Mouse (Mus musculus): Measurements from ENCODE around the gene Gm39566. TPM values are rescaled to one million over a fixed set of nuclear protein-coding genes. Genes with fewer than 3 reads are reported as not detected.

The Gm39566 gene
- polyA plus RNA-seq, 1 experiment from 2014 or later = not detected

DNA sequence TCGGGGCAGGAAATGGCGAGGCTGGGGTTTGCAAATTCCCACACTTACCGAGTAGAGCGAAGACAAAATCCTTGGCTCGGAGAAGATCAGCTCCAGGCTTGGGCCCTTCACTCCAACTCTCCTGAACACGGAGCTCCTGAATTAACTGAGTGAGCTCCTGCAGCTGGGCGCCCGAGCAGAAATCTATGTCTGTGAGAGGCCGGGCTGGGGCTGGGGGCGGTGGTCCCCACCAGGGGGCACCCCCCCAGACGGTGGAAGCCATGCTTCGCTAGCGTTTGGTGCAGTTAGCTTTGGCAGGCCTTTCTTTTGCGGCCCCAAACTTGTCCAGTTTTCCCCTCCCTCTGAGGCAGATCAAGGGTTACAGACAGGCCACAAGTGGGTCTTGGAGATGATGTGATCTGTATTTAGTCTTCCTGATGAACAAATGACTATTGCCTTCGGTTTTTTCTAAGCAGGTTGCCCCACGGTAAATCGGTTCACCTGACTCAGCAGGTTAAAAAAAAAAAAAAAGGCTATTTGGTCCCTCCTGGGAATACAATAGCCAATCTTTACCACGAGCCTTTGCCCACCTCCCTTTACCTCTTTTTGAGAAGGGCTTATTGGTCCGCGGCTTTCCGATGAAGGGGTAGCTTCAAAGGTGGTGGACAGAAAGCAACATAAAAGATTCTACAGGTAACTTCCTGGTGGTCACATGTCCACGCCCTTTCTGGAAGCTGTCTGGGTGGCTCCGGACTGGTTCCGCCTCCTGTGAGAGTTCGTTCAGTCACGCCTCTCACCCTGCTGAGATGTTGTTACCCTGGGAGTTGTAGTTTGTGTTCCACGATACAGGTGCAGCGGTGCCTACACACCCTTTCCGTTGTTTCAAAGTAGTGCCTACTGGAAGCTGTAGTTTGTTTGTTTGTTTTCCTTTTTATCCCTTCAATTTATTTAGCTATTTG, 9.9 kb downstream of the Gm39566 start, which contains the start of gene Tmem102:
Tmem102 (minus strand) TSS at position 653 of the 938 bp plus-strand sequence.
- H3K4me3 ChIP-seq (ENCODE audit: low read depth, low read length) = peak within 1 kb of the TSS; percentile 55
- H3K4me2 ChIP-seq (replicated peaks; ENCODE audit: low read depth) = peak within 1 kb of the TSS; percentile 90
- H3K9me3 ChIP-seq (ENCODE audit: control insufficient read depth) = no peaks in the 10 kb centered on the region
- H3K9ac ChIP-seq (ENCODE audit: low read depth, low read length) = peak within 1 kb of the TSS; percentile 46
- peak; percentile 64 for ATAC-seq
- peak; percentile 24; the same call in 1 of the 2 replicates for TF ChIP-seq CTCF (IDR thresholded peaks at IDR 0.05; ENCODE audit: low read depth)
- peaks cover 13% of the 10 kb centered on the region; the same call in 1 of the 2 replicates for H3K4me1 ChIP-seq (replicated peaks; ENCODE audit: control insufficient read depth, insufficient read depth, low read length)
- no peaks in the 10 kb centered on the region for H3K36me3 ChIP-seq (ENCODE audit: control insufficient read depth, insufficient read depth)
- WGBS = 12% methylated on average over 29 of the region's 29 CpGs
- peaks cover 12% of the 10 kb centered on the region; the same call in 1 of the 2 replicates for H3K27me3 ChIP-seq (replicated peaks; ENCODE audit: control insufficient read depth, insufficient read depth, low read length)
- H3K27ac ChIP-seq (ENCODE audit: low read depth, low read length) = peak within 1 kb of the TSS; percentile 55

GRCm38 (mm10) chr11:69804652-69804940, 10.5 kb downstream of the Gm39566 start:
- no peak for TF ChIP-seq CTCF (IDR thresholded peaks at IDR 0.05; ENCODE audit: low read depth)
- peak overlapping the region; percentile 55 for H3K4me3 ChIP-seq (ENCODE audit: low read depth, low read length)
- WGBS = 9% methylated on average over 12 of the region's 12 CpGs
- H3K4me2 ChIP-seq (replicated peaks; ENCODE audit: low read depth) = peak overlapping the region; percentile 90
- peak overlapping the region; percentile 38 for H3K9ac ChIP-seq (ENCODE audit: low read depth, low read length)
- H3K27ac ChIP-seq (ENCODE audit: low read depth, low read length) = peak overlapping the region; percentile 55
- peaks cover 13% of the 10 kb centered on the region; the same call in 1 of the 2 replicates for H3K27me3 ChIP-seq (replicated peaks; ENCODE audit: control insufficient read depth, insufficient read depth, low read length)
- H3K36me3 ChIP-seq (ENCODE audit: control insufficient read depth, insufficient read depth) = no peaks in the 10 kb centered on the region
- H3K9me3 ChIP-seq (ENCODE audit: control insufficient read depth) = no peaks in the 10 kb centered on the region
- peaks cover 13% of the 10 kb centered on the region; the same call in 1 of the 2 replicates for H3K4me1 ChIP-seq (replicated peaks; ENCODE audit: control insufficient read depth, insufficient read depth, low read length)
- ATAC-seq = no peak

DNA sequence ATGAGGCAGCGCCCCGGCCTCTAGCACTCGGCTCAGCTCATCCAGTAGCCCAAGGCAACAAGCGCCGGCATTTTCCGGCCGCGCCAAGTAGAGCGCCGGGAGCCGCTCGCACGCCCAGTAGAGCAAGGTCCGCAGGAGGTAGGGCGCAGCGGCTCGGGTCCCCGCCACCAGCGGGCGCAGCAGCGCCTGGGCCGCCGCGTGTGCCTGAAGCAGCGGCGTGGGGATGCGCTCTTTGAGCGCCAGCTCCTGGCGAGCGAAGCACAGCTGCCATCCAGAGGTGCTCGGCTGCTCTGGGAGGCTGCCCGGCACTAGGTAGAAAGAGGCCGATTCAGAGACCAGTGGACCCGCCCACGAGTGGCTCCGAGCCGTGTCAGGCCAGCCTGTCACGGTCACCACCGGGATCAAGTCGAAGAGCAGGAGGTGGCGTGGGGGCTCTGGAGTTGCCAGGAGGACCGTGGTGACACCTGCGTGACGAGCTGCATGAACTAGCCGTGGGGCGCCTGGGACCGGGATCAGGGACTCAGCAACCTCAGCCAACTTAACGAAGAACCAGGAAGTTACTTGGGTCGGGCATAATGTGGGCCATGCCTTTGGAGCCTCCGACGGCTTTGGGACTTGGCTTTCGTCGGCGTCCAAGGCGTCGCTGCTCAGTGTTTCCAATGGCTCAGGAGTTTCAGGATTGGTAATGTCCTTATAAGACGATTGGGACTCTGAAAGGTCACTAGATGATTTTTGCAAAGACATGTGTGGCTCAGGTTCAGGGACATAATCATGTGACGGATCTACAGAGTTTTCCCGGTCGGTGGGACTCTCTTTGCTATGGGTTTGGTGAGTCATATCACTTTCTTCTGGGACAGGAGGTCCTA, 11.1 kb downstream of the Gm39566 start:
- H3K4me2 ChIP-seq (replicated peaks; ENCODE audit: low read depth) = peak overlapping the region; percentile 90
- ATAC-seq = peak; percentile 85
- peak overlapping the region; percentile 55 for H3K4me3 ChIP-seq (ENCODE audit: low read depth, low read length)
- peak; percentile 94 for TF ChIP-seq CTCF (IDR thresholded peaks at IDR 0.05; ENCODE audit: low read depth)
- peak overlapping the region; percentile 55 for H3K27ac ChIP-seq (ENCODE audit: low read depth, low read length)
- H3K27me3 ChIP-seq (replicated peaks; ENCODE audit: control insufficient read depth, insufficient read depth, low read length) = peaks cover 13% of the 10 kb centered on the region; the same call in 1 of the 2 replicates
- H3K36me3 ChIP-seq (ENCODE audit: control insufficient read depth, insufficient read depth) = no peaks in the 10 kb centered on the region
- peaks cover 13% of the 10 kb centered on the region; the same call in 1 of the 2 replicates for H3K4me1 ChIP-seq (replicated peaks; ENCODE audit: control insufficient read depth, insufficient read depth, low read length)
- WGBS = 1% methylated on average over 60 of the region's 60 CpGs
- H3K9me3 ChIP-seq (ENCODE audit: control insufficient read depth) = no peaks in the 10 kb centered on the region
- peak overlapping the region; percentile 46 for H3K9ac ChIP-seq (ENCODE audit: low read depth, low read length)

GRCm38 (mm10) chr11:69803328-69803727, 11.8 kb downstream of the Gm39566 start:
- Histone ChIP-seq H3K4me2 (replicated peaks; ENCODE audit: low read depth) (peak overlapping the region; percentile 90), H3K36me3 (ENCODE audit: control insufficient read depth, insufficient read depth) (no peaks in the 10 kb centered on the region), H3K4me1 (replicated peaks; ENCODE audit: control insufficient read depth, insufficient read depth, low read length) (peaks cover 13% of the 10 kb centered on the region; the same call in 1 of the 2 replicates), H3K27ac (ENCODE audit: low read depth, low read length) (peak overlapping the region; percentile 55), H3K9ac (ENCODE audit: low read depth, low read length) (peak overlapping the region; percentile 46), H3K9me3 (ENCODE audit: control insufficient read depth) (no peaks in the 10 kb centered on the region), H3K27me3 (replicated peaks; ENCODE audit: control insufficient read depth, insufficient read depth, low read length) (peaks cover 13% of the 10 kb centered on the region; the same call in 1 of the 2 replicates), H3K4me3 (ENCODE audit: low read depth, low read length) (peak overlapping the region; percentile 55)
- ATAC-seq = peak; percentile 39
- no peak for TF ChIP-seq CTCF (IDR thresholded peaks at IDR 0.05; ENCODE audit: low read depth)
- 2% methylated on average over 12 of the region's 12 CpGs for whole genome bisulfite sequencing

- Histone ChIP-seq H3K4me3 (ENCODE audit: low read depth, low read length) (peak overlapping the region; percentile 55), H3K4me2 (replicated peaks; ENCODE audit: low read depth) (peak overlapping the region; percentile 90), H3K36me3 (ENCODE audit: control insufficient read depth, insufficient read depth) (no peaks in the 10 kb centered on the region), H3K27me3 (replicated peaks; ENCODE audit: control insufficient read depth, insufficient read depth, low read length) (peaks cover 13% of the 10 kb centered on the region; the same call in 1 of the 2 replicates), H3K9me3 (ENCODE audit: control insufficient read depth) (no peaks in the 10 kb centered on the region), H3K4me1 (replicated peaks; ENCODE audit: control insufficient read depth, insufficient read depth, low read length) (peaks cover 13% of the 10 kb centered on the region; the same call in 1 of the 2 replicates), H3K9ac (ENCODE audit: low read depth, low read length) (peak overlapping the region; percentile 46), H3K27ac (ENCODE audit: low read depth, low read length) (peak overlapping the region; percentile 5; the same call in 1 of the 2 replicates)
- no peak for TF ChIP-seq CTCF (IDR thresholded peaks at IDR 0.05; ENCODE audit: low read depth)
- WGBS = 1% methylated on average over 33 of the region's 33 CpGs
- no peak for ATAC-seq
These were observed 12.4 kb downstream of the Gm39566 start for GRCm38 (mm10) chr11:69802648-69803105.
